Mouse (Mus musculus): Measurements from ENCODE around the gene Hk2. TPM values are rescaled to one million over a fixed set of nuclear protein-coding genes. Genes with fewer than 3 reads are reported as not detected.

Gene Hk2
- polyA plus RNA-seq, 1 experiment = 81.2 TPM

- H3K27me3 ChIP-seq (ENCODE audit: control insufficient read depth, insufficient read depth, insufficient read length) = no peaks in the 10 kb centered on the region
- H3K4me2 ChIP-seq (ENCODE audit: low read depth) = no peak overlapping the region
- no peaks in the 10 kb centered on the region for H3K36me3 ChIP-seq (ENCODE audit: control insufficient read depth, insufficient read depth)
- no peaks in the 10 kb centered on the region for H3K79me2 ChIP-seq (ENCODE audit: control insufficient read depth, insufficient read depth)
- TF ChIP-seq SRF (IDR thresholded peaks at IDR 0.05; ENCODE audit: control insufficient read depth, insufficient read length, low read depth) = no peak
- no peak for TF ChIP-seq MAX (IDR thresholded peaks at IDR 0.05; ENCODE audit: low read depth)
- no peak for TF ChIP-seq USF1 (IDR thresholded peaks at IDR 0.05; ENCODE audit: low read depth)
- no peak for TF ChIP-seq REST (IDR thresholded peaks at IDR 0.05; ENCODE audit: insufficient read depth, insufficient read length)
- TF ChIP-seq POLR2A (IDR thresholded peaks at IDR 0.05; ENCODE audit: insufficient read length, low read depth) = no peak
- no peak for TF ChIP-seq TCF12 (IDR thresholded peaks at IDR 0.05; ENCODE audit: insufficient read depth, poor library complexity, severe bottlenecking)
- no peak for TF ChIP-seq TCF3 (IDR thresholded peaks at IDR 0.05; ENCODE audit: insufficient read length, low read depth)
- TF ChIP-seq POLR2AphosphoS2 (IDR thresholded peaks at IDR 0.05; ENCODE audit: insufficient read length, low read depth) = no peak
- no peak for TF ChIP-seq MYOD1 (IDR thresholded peaks at IDR 0.05; ENCODE audit: control insufficient read depth in 1 of 3, insufficient read length in 2 of 3, low read depth in 2 of 3)
- no peak for TF ChIP-seq MYOG (IDR thresholded peaks at IDR 0.05; ENCODE audit: control insufficient read depth in 1 of 3, insufficient read depth in 1 of 3, insufficient read length in 2 of 3, low read depth in 2 of 3)
- TF ChIP-seq E2F4 (IDR thresholded peaks at IDR 0.05; ENCODE audit: insufficient read depth) = no peak
- no peak for TF ChIP-seq CEBPB (IDR thresholded peaks at IDR 0.05; ENCODE audit: insufficient read depth, poor library complexity, severe bottlenecking)
- H3K4me3 ChIP-seq = no peak overlapping the region
- no peak overlapping the region for H3ac ChIP-seq (ENCODE audit: control insufficient read depth, insufficient read length)
Observed at GRCm38 (mm10) chr6:82807984-82808700, 33.9 kb upstream of the Hk2 start.

GRCm38 (mm10) chr6:82806971-82807370 is 32.7 kb upstream of the Hk2 start:
- Histone ChIP-seq H3K4me3 (no peak overlapping the region), H3K27me3 (ENCODE audit: control insufficient read depth, insufficient read depth, insufficient read length) (no peaks in the 10 kb centered on the region), H3ac (ENCODE audit: control insufficient read depth, insufficient read length) (no peak overlapping the region), H3K4me2 (ENCODE audit: low read depth) (no peak overlapping the region), H3K79me2 (ENCODE audit: control insufficient read depth, insufficient read depth) (no peaks in the 10 kb centered on the region), H3K36me3 (ENCODE audit: control insufficient read depth, insufficient read depth) (no peaks in the 10 kb centered on the region)
- no peak for TF ChIP-seq CEBPB (IDR thresholded peaks at IDR 0.05; ENCODE audit: insufficient read depth, poor library complexity, severe bottlenecking)
- no peak for TF ChIP-seq SRF (IDR thresholded peaks at IDR 0.05; ENCODE audit: control insufficient read depth, insufficient read length, low read depth)
- TF ChIP-seq E2F4 (IDR thresholded peaks at IDR 0.05; ENCODE audit: insufficient read depth) = no peak
- TF ChIP-seq POLR2AphosphoS2 (IDR thresholded peaks at IDR 0.05; ENCODE audit: insufficient read length, low read depth) = no peak
- no peak for TF ChIP-seq TCF3 (IDR thresholded peaks at IDR 0.05; ENCODE audit: insufficient read length, low read depth)
- TF ChIP-seq REST (IDR thresholded peaks at IDR 0.05; ENCODE audit: insufficient read depth, insufficient read length) = no peak
- TF ChIP-seq USF1 (IDR thresholded peaks at IDR 0.05; ENCODE audit: low read depth) = no peak
- no peak for TF ChIP-seq TCF12 (IDR thresholded peaks at IDR 0.05; ENCODE audit: insufficient read depth, poor library complexity, severe bottlenecking)
- no peak for TF ChIP-seq MYOD1 (IDR thresholded peaks at IDR 0.05; ENCODE audit: control insufficient read depth in 1 of 3, insufficient read length in 2 of 3, low read depth in 2 of 3)
- no peak for TF ChIP-seq POLR2A (IDR thresholded peaks at IDR 0.05; ENCODE audit: insufficient read length, low read depth)
- TF ChIP-seq MAX (IDR thresholded peaks at IDR 0.05; ENCODE audit: low read depth) = no peak
- TF ChIP-seq MYOG (IDR thresholded peaks at IDR 0.05; ENCODE audit: control insufficient read depth in 1 of 3, insufficient read depth in 1 of 3, insufficient read length in 2 of 3, low read depth in 2 of 3) = no peak

- TF ChIP-seq MAX (IDR thresholded peaks at IDR 0.05; ENCODE audit: low read depth) (no peak), SRF (IDR thresholded peaks at IDR 0.05; ENCODE audit: control insufficient read depth, insufficient read length, low read depth) (no peak), POLR2A (IDR thresholded peaks at IDR 0.05; ENCODE audit: insufficient read length, low read depth) (no peak), MYOG (IDR thresholded peaks at IDR 0.05; ENCODE audit: control insufficient read depth in 1 of 3, insufficient read depth in 1 of 3, insufficient read length in 2 of 3, low read depth in 2 of 3) (no peak), MYOD1 (IDR thresholded peaks at IDR 0.05; ENCODE audit: control insufficient read depth in 1 of 3, insufficient read length in 2 of 3, low read depth in 2 of 3) (no peak), CEBPB (IDR thresholded peaks at IDR 0.05; ENCODE audit: insufficient read depth, poor library complexity, severe bottlenecking) (no peak), TCF3 (IDR thresholded peaks at IDR 0.05; ENCODE audit: insufficient read length, low read depth) (no peak), REST (IDR thresholded peaks at IDR 0.05; ENCODE audit: insufficient read depth, insufficient read length) (no peak), POLR2AphosphoS2 (IDR thresholded peaks at IDR 0.05; ENCODE audit: insufficient read length, low read depth) (no peak), E2F4 (IDR thresholded peaks at IDR 0.05; ENCODE audit: insufficient read depth) (no peak), USF1 (IDR thresholded peaks at IDR 0.05; ENCODE audit: low read depth) (no peak), TCF12 (IDR thresholded peaks at IDR 0.05; ENCODE audit: insufficient read depth, poor library complexity, severe bottlenecking) (no peak)
- no peaks in the 10 kb centered on the region for H3K79me2 ChIP-seq (ENCODE audit: control insufficient read depth, insufficient read depth)
- no peak overlapping the region for H3K4me3 ChIP-seq
- H3ac ChIP-seq (ENCODE audit: control insufficient read depth, insufficient read length) = no peak overlapping the region
- no peak overlapping the region for H3K4me2 ChIP-seq (ENCODE audit: low read depth)
- H3K36me3 ChIP-seq (ENCODE audit: control insufficient read depth, insufficient read depth) = no peaks in the 10 kb centered on the region
- H3K27me3 ChIP-seq (ENCODE audit: control insufficient read depth, insufficient read depth, insufficient read length) = no peaks in the 10 kb centered on the region
Observed at GRCm38 (mm10) chr6:82806503-82806902, 32.2 kb upstream of the Hk2 start.

DNA sequence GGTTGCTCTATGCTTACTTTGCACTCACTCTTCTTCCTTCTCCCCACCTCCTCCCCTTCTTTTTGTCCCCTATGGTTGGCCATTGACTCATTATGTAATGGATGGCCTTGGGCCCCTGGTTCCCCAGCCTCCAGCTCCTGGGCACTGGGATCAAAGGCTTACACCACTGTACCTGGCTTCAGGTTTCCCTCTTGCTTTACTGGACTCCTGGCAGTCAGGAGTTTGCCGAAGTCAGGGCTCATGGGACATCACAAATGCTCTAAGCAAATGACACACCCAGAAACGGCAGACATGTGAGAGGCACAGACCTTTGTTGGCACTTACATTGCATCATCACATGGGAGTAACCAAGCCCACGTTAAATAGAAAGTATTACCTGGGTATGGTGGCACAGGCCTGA is 31.6 kb upstream of the Hk2 start:
- Histone ChIP-seq H3K4me2 (ENCODE audit: low read depth) (peak overlapping the region; percentile 27), H3ac (ENCODE audit: control insufficient read depth, insufficient read length) (no peak overlapping the region), H3K79me2 (ENCODE audit: control insufficient read depth, insufficient read depth) (no peaks in the 10 kb centered on the region), H3K36me3 (ENCODE audit: control insufficient read depth, insufficient read depth) (no peaks in the 10 kb centered on the region), H3K4me3 (no peak overlapping the region), H3K27me3 (ENCODE audit: control insufficient read depth, insufficient read depth, insufficient read length) (no peaks in the 10 kb centered on the region)
- no peak for TF ChIP-seq TCF12 (IDR thresholded peaks at IDR 0.05; ENCODE audit: insufficient read depth, poor library complexity, severe bottlenecking)
- no peak for TF ChIP-seq CEBPB (IDR thresholded peaks at IDR 0.05; ENCODE audit: insufficient read depth, poor library complexity, severe bottlenecking)
- TF ChIP-seq E2F4 (IDR thresholded peaks at IDR 0.05; ENCODE audit: insufficient read depth) = no peak
- no peak for TF ChIP-seq SRF (IDR thresholded peaks at IDR 0.05; ENCODE audit: control insufficient read depth, insufficient read length, low read depth)
- TF ChIP-seq USF1 (IDR thresholded peaks at IDR 0.05; ENCODE audit: low read depth) = no peak
- TF ChIP-seq MYOD1 (IDR thresholded peaks at IDR 0.05; ENCODE audit: control insufficient read depth in 1 of 3, insufficient read length in 2 of 3, low read depth in 2 of 3) = no peak

Measured in myocyte (in vitro differentiated cells).